Mouse (Mus musculus): ENCODE measurements at regions not wholly inside any gene's neighbourhood (a gene's known extent, or its start where the extent isn't known, plus 50 kb on each side); places are given as distances from the start of the nearest gene placed in this dataset.

GRCm38 (mm10) chr15:61410789-61411188, 488.0 kb upstream of the A1bg start:
- no peak for DNase-seq

DNA sequence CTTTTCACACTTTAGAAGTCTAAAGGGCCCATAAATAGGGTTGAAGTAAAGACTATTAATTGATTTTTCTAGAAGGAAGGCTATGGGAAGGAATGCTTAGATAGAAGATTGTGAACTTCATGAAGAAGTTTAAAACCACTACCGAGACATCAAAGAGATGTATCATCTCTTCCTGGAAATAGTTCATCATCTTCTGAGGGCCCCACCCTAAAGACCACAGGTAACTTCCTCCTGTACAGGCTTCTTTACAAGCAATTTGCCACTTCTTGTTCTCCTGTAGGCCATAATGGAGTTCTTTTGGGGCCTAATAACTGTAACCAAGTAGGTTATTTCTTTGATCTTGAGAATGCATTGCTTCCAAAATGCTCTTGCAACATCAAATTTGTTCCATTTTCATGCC, 485.8 kb upstream of the A1bg start:
- no peak for DNase-seq

GRCm38 (mm10) chr15:61400720-61401119, 477.9 kb upstream of the A1bg start:
- no peak for DNase-seq

DNA sequence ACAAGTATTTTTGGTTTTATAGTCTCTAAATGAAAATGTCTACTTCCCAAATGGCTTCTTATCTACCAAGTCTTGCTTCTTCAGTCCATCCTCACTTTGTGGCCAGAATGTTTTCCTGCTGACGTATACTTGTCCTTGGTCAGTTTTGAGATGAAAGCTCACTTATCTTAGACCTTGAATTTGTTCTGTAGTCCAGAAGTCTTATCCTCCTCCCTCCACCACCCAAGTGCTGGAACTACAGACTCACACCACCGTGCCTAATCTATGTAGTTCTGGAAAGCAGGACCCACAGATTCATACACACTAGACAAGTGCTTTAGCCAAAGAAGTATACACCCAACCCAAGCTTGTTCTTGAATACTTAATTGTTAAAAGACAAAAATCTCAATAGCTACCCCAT, 477.2 kb upstream of the A1bg start:
- DNase-seq, result no peak

- no peak for DNase-seq
Observed at GRCm38 (mm10) chr15:61398829-61399228, 476.0 kb upstream of the A1bg start.

- no peak for DNase-seq
Observed at GRCm38 (mm10) chr15:61397061-61397460, 474.2 kb upstream of the A1bg start.

DNA sequence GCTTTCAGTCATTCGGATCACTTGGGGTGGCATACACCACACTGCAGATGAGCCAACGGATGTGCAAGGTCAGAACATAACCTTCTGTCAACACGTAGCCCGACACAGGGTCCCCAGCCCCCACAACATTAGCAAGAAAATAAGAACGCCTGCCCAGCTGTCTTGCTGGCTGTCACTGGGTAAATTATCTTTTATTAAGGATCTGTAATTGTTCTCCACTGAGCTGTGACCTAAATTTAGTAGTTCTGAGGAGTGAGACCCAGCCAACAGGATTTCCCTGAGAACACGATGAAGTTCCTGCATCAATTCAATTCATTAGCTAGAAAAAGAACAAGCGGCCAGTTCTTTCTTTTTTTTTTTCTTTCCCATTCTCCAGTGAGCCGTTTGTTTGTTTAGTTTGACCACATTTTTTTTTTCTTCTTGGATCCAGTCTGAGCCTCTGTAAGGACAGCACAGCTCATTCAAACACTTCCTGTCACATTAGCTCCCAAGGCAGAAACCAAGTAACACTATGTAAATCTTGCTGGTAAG, 472.5 kb upstream of the A1bg start:
- peak; percentile 37 for DNase-seq

DNA sequence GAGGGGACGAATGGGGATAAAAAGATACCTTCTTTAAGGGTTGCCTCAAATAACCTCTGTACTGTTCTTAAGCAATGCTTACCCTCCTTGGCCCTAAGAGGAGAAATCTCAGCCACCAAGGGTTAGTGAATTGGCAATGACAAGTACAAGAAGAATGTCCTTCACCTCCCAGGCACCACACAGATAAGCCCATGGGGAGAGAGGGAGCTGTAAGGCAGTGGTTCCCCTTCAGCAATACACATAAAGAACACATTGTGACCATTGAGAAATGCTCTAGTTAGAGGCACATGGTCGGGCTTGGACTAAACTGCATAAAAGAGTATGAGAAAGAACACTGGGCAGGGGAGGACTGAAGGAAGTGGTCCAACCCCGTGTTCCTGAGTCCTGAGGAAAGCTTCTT, 457.9 kb upstream of the A1bg start:
- no peak for DNase-seq

DNA sequence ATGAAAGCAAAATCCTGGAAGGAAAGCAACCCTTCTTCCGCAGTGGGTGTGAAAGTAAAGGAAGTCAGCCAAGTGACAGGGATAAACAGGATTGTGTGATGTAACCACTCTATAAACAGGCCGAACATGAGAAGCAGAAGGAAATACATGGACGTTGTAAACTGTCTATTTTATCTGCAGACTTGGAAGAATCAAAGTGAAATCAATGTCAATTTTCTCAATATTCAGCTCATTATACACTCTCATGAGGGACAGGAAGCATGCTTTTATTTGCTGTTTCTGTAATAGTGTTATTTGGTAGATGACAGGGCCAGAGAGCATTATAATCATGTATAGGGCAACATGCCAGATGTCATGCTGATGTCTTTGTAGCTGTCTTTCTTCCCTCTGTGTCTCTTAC, 443.5 kb upstream of the A1bg start:
- DNase-seq, result no peak

- DNase-seq, result no peak
Observed at GRCm38 (mm10) chr15:61365511-61365910, 442.7 kb upstream of the A1bg start.

DNA sequence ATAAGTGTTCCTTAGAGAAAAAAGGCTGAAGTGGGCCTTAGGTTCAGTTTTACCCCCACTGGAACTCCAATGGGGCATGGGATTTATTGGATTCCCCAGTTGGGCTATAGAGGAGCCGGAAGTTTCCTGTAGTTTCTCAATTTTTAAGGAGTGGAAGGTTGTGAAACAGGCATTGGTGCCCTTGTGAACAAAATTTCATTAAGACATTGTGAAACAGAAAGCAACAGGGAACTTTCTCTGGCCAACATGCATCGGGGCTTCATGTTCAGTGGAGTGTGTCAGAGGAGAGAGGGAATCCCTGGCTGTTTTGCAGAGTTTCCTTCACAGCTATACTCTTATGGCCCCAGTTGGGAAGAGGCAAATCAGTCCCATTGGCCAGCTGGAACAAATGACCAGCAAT, 441.6 kb upstream of the A1bg start:
- peak; percentile 40 for DNase-seq

- no peak for DNase-seq
Observed at GRCm38 (mm10) chr15:61361254-61361653, 438.4 kb upstream of the A1bg start.

GRCm38 (mm10) chr15:61355344-61355743, 432.5 kb upstream of the A1bg start:
- DNase-seq, result no peak

DNA sequence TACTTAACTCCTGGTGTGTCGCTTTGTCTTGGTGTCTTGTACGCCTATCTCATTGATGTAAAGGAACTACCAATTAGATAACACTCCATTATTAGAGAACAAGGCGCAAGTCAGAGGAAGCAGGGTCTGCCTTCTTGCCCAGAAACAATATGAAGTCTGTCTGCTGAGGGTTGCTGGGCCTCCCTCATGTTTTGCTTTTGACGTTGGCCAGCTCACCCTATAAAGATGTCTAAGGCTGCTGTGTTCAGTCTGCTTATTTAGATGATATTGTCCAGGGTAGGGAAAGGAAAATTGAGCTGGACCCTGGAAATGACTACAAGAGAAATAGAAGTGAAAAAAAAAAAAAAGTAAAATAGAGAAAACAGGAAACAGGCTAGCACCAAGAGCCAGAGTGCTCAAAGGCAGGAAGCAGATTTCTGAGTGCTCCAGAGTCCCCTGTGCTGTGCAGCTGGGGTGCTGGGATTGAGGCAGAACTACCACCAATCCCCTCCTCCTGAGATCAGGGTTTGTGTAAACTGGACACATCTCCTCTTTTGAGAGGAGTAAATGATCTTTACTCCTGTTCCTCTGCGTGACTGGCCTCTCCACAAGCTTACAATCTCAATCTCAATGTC, 429.0 kb upstream of the A1bg start:
- DNase-seq, result no peak

- DNase-seq, result no peak
Observed at GRCm38 (mm10) chr15:61345101-61345500, 422.3 kb upstream of the A1bg start.

DNA sequence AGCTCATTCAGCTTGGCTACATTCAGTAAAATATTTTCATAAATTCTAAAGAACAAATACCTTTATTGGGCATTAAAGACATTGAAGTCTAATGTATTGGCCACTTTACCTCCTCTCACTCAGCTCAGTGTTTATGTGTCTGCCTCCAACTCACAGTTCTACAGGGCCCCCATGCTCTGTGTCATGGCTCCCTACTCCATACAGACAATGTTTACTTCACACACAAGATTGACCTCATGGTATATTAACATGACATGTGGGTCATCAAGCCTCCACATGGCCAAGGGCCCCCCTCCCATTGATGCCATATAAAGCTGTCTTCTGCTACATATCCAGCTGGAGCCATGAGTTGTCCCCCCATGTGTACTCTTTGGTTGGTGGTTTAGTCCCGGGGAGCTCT, 419.8 kb upstream of the A1bg start:
- no peak for DNase-seq

GRCm38 (mm10) chr15:61327925-61328324, 405.1 kb upstream of the A1bg start:
- DNase-seq, result no peak

- no peak for DNase-seq
Observed at GRCm38 (mm10) chr15:61322243-61322642, 399.4 kb upstream of the A1bg start.

GRCm38 (mm10) chr15:61309452-61310165, 386.8 kb upstream of the A1bg start:
- DNase-seq, result peak; percentile 47

GRCm38 (mm10) chr15:61308936-61309335, 386.1 kb upstream of the A1bg start:
- DNase-seq, result peak; percentile 83

- no peak for DNase-seq
Observed at GRCm38 (mm10) chr15:61304546-61304945, 381.7 kb upstream of the A1bg start.

DNA sequence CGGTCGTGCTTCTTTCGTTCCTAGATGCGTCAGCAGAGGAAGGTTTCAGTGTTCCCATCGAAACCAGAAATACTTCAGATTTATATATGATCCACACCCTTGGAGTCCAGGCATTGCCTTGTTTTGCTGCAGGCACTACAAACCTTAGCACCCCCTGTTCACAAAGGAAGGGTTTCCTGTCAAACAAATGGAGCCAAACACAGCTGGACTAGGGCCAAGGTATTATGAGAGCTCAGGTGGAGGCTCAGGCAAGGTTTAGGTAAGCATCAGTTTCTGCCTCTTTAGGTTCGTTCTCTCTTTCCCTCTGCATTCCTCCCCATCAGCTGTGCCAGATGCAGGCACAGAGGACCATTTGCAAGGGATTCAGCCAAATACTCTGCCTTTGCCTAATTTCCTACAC, 377.0 kb upstream of the A1bg start:
- no peak for DNase-seq

DNA sequence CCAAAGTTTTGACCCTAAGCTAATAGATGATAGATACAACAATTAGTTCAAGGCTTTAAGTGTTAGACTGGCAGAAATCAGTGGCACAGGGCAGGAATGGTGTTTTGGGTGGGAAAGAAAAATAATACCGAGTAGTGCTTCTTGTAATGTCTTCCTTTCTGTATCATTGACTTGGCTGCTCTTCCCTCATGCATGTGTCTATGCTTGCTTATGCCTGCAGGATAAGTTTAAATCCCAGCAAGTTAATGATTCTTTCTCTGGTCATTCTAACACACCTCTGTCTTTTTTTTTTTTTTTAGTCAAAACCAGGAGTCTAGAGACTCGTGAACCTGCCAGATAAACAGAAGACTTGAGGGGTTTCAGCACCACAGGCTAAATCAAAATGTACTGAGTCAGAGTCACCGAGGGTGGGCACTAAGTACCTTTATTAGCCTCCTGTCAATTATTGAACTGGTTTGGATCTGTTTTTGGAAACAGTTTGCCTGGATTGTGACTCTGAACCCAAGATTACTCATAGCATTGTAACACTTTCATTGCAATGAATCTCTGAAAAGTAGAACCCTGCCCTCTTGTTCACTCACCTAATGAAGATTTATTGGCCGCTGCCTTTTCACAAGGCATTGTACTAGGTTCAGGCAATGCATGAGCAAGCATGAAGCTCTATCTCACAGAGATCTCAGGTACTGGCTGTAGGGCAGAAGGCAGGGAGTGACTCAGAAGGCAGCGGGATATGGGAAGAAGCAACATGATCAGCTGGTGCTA, 374.8 kb upstream of the A1bg start:
- DNase-seq, result no peak
